Mouse (Mus musculus): ENCODE measurements around the gene Pgap1. TPM values are rescaled to one million over a fixed set of nuclear protein-coding genes. Genes with fewer than 3 reads are reported as not detected.
A peak's percentile ranks its signal among the peaks of the same experiment; 100 is the strongest.

Gene Pgap1
- polyA plus RNA-seq, 1 experiment from 2014 or later, result 4.6 TPM

DNA sequence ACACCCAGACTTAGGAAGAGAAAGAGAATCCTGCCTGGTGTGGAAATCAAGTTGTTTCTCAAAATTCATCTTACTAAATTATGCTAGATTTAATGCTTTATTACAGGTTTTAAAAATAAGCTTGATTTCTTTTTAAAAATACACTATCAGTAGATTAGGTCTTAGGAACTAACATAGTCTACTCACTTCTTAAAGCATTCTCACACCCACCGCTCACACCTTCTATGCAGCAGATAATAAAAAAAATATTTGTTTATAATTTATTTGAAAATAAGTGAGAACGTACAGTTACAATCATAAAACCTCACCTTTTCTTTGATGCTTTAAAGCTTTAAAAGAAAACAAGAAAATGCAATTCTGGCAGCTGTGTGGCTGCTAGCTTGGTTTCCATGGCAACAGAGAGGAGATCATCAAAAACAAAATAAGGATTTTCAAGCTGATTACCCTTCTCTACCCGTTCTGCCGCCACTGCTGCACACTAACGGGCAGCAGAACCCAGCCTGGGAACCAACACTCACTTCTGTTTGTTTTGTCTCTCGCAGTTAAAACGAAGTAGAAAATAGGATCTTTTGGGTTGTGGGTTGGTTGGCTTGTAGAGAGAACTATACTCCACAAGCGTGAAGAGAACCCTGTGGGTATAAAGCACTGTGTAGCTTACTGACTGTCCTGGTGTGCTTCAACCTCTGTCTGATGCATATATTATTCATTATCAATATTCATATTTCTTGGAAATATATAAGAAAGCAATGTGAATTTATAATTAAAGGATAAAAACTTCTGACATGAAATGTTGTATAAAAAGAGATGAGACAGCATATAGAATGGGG is 21.1 kb upstream of the Pgap1 start:
- ATAC-seq (ENCODE audit: insufficient number of reproducible peaks, low FRiP score, low TSS enrichment, low read depth), result no peak
- Histone ChIP-seq H3K4me1 (no peaks in the 10 kb centered on the region), H3K4me2 (replicated peaks) (no peak overlapping the region), H3K4me3 (replicated peaks) (no peak overlapping the region), H3K36me3 (no peaks in the 10 kb centered on the region), H3K27ac (replicated peaks) (no peak overlapping the region), H3K9ac (no peak overlapping the region), H3K27me3 (no peaks in the 10 kb centered on the region), H3K9me3 (replicated peaks) (no peaks in the 10 kb centered on the region)
- 48% methylated on average over 8 of the region's 8 CpGs for WGBS

DNA sequence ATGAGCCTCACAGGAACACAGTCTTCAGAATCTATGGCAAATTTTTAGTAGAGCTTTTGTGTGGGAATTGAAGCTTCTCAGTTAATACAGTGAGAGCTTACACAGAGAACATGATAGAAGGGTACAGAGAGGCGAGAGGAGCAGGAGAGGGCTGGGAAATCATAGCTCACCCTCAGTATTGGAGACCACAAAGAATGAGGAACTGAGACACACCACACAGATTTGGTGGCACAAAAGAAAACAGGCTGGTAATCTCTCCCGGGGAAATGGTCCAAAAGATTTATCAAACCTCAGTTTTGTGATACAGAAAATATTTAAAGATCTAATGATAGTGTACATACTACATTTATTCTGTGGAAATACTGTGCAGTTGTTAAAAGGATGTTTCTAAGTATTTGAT is 11.6 kb upstream of the Pgap1 start:
- Histone ChIP-seq H3K9ac (no peak overlapping the region), H3K36me3 (no peaks in the 10 kb centered on the region), H3K4me2 (replicated peaks) (no peak overlapping the region), H3K27ac (replicated peaks) (no peak overlapping the region), H3K4me3 (replicated peaks) (no peak overlapping the region), H3K4me1 (no peaks in the 10 kb centered on the region), H3K9me3 (replicated peaks) (no peaks in the 10 kb centered on the region), H3K27me3 (no peaks in the 10 kb centered on the region)
- no peak for ATAC-seq (ENCODE audit: insufficient number of reproducible peaks, low FRiP score, low TSS enrichment, low read depth)
- 64% methylated on average over 2 of the region's 2 CpGs for WGBS

DNA sequence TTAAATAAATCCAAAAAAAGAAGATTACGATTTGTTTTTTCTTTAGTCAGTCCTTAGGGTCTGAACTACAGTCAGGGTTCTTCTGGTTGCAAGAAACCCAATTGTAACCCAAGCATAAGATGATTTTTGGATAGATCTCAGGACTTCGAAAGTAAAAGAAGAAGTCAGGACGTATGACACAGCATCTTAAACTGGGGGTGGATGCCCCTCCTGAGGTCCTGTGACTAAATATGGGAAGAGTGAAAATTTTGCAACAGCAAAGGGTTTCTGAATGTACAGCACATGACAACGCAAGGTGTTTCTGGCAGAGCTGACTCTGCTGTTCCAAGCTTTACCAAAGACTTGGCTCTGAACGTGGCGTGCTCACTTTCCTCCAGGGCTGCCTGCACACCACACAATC is 6.4 kb upstream of the Pgap1 start:
- H3K9ac ChIP-seq, result no peak overlapping the region
- H3K27me3 ChIP-seq, result no peaks in the 10 kb centered on the region
- H3K4me1 ChIP-seq, result no peaks in the 10 kb centered on the region
- no peak for ATAC-seq (ENCODE audit: insufficient number of reproducible peaks, low FRiP score, low TSS enrichment, low read depth)
- H3K36me3 ChIP-seq, result no peaks in the 10 kb centered on the region
- H3K9me3 ChIP-seq (replicated peaks), result no peaks in the 10 kb centered on the region
- WGBS, result 75% methylated on average over 6 of the region's 6 CpGs
- no peak overlapping the region for H3K27ac ChIP-seq (replicated peaks)
- H3K4me3 ChIP-seq (replicated peaks), result no peak overlapping the region
- no peak overlapping the region for H3K4me2 ChIP-seq (replicated peaks)

GRCm38 (mm10) chr1:54556586-54557221 is 780 bp downstream of the Pgap1 start:
- Histone ChIP-seq H3K27me3 (no peaks in the 10 kb centered on the region), H3K27ac (replicated peaks) (0 out of 2 replicates have a peak overlapping the region, but pooled peaks have one; percentile 78), H3K4me1 (peaks cover 3% of the 10 kb centered on the region; the same call in 1 of the 2 replicates), H3K9ac (peak overlapping the region; percentile 66), H3K4me3 (replicated peaks) (peak overlapping the region; percentile 76), H3K4me2 (replicated peaks) (peak overlapping the region; percentile 95), H3K9me3 (replicated peaks) (no peaks in the 10 kb centered on the region), H3K36me3 (no peaks in the 10 kb centered on the region)
- 3% methylated on average over 18 of the region's 18 CpGs for WGBS
- ATAC-seq (ENCODE audit: insufficient number of reproducible peaks, low FRiP score, low TSS enrichment, low read depth), result no peak

DNA sequence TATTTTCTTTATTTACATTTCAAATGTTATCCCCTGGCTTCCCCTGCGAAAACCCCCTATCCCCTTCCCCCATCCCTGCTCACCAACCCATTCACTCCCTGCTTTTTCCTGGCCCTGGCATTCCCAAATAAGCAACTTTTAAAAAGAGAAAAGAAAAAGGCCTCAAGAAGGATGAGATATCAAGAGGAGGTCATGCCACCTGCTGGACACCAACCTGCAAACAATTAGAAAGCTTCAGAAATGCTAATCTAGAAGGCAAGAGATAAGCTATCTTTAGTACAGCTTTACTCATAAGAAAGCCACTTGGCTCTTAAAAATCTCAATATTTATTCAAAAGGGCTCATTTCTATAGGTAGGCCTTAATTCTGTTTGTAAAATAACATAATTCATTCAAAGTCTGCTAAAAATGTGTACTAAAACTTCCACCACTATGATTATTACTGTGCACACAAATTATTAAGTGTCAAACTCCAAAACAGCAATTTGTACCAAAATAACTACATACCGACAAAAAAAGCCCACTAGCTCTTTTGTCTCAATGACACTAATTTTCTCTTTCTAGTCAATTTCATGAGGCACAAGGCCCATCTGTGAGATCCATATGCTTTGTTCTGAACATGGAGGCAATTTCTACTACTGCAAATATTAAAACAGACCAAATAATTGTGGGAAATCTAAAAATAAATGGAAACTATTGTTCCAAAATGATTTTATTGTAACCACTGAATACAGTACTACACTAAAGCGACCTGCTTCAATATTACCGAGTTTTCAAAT is 1.9 kb downstream of the Pgap1 start:
- no peak overlapping the region for H3K27ac ChIP-seq (replicated peaks)
- no peak overlapping the region for H3K4me2 ChIP-seq (replicated peaks)
- H3K27me3 ChIP-seq, result no peaks in the 10 kb centered on the region
- H3K36me3 ChIP-seq, result no peaks in the 10 kb centered on the region
- ATAC-seq (ENCODE audit: insufficient number of reproducible peaks, low FRiP score, low TSS enrichment, low read depth), result no peak
- H3K9me3 ChIP-seq (replicated peaks), result no peaks in the 10 kb centered on the region
- H3K4me3 ChIP-seq (replicated peaks), result no peak overlapping the region
- no peak overlapping the region for H3K9ac ChIP-seq
- 56% methylated on average over 4 of the region's 4 CpGs for WGBS
- peaks cover 3% of the 10 kb centered on the region; the same call in 1 of the 2 replicates for H3K4me1 ChIP-seq

DNA sequence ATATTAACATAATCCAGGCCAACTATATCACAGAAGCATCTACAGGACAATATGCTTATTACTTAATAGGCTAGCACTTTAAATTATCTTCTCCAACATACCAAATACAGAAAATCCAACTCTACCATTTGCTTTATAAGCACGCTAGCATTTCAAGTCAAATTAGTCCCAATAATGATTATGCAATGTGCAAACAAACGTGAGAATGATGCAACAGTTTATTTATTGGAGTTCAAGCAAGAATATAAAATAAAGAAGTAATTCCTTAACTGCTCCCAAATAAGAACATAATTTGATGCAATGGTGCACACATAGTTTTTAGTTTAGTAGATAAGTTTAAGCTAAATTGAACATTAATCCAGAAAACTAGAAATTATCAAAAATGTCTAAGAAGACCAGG is 4.9 kb downstream of the Pgap1 start:
- Histone ChIP-seq H3K9ac (no peak overlapping the region), H3K36me3 (0 out of 2 replicates have a peak, but pooled peaks cover 4% of the 10 kb centered on the region), H3K27me3 (no peaks in the 10 kb centered on the region), H3K4me2 (replicated peaks) (no peak overlapping the region), H3K4me3 (replicated peaks) (no peak overlapping the region), H3K27ac (replicated peaks) (no peak overlapping the region), H3K4me1 (peaks cover 3% of the 10 kb centered on the region; the same call in 1 of the 2 replicates), H3K9me3 (replicated peaks) (no peaks in the 10 kb centered on the region)
- 92% methylated on average over 2 of the region's 2 CpGs for WGBS
- no peak for ATAC-seq (ENCODE audit: insufficient number of reproducible peaks, low FRiP score, low TSS enrichment, low read depth)

DNA sequence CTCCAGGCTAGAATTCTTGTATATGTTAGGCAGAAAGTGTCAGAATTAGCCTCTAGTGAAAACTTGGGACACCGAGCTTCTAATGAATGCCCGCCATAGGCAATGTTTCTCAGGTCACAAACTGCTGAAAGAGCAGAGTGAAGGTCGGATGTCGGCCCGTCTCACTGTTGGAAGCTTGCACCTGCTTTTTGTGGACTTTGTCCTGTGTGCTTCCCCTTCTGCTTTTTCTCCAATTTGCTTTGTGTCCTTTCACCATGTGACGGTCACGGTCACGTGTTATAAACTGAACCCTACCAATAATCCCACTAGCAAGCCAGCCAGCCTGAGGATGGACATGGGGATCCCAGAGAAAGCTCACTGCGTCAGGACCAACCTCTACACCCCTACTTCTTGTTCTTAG is 12.3 kb downstream of the Pgap1 start:
- ATAC-seq (ENCODE audit: insufficient number of reproducible peaks, low FRiP score, low TSS enrichment, low read depth), result no peak
- Histone ChIP-seq H3K4me2 (replicated peaks) (no peak overlapping the region), H3K4me3 (replicated peaks) (no peak overlapping the region), H3K4me1 (no peaks in the 10 kb centered on the region), H3K27ac (replicated peaks) (no peak overlapping the region), H3K9me3 (replicated peaks) (no peaks in the 10 kb centered on the region), H3K27me3 (no peaks in the 10 kb centered on the region), H3K36me3 (peaks cover 11% of the 10 kb centered on the region; the same call in 1 of the 2 replicates), H3K9ac (no peak overlapping the region)
- 93% methylated on average over 9 of the region's 9 CpGs for WGBS

GRCm38 (mm10) chr1:54542920-54543319 is 14.6 kb downstream of the Pgap1 start:
- Histone ChIP-seq H3K27ac (replicated peaks) (no peak overlapping the region), H3K9me3 (replicated peaks) (no peaks in the 10 kb centered on the region), H3K36me3 (peaks cover 12% of the 10 kb centered on the region; the same call in 1 of the 2 replicates), H3K4me3 (replicated peaks) (no peak overlapping the region), H3K4me1 (no peaks in the 10 kb centered on the region), H3K9ac (no peak overlapping the region), H3K27me3 (no peaks in the 10 kb centered on the region), H3K4me2 (replicated peaks) (no peak overlapping the region)
- 82% methylated on average over 2 of the region's 2 CpGs for WGBS
- ATAC-seq (ENCODE audit: insufficient number of reproducible peaks, low FRiP score, low TSS enrichment, low read depth), result no peak

- no peak overlapping the region for H3K27ac ChIP-seq (replicated peaks)
- 72% methylated on average over 6 of the region's 6 CpGs for WGBS
These were observed 26.3 kb downstream of the Pgap1 start for GRCm38 (mm10) chr1:54531170-54531569.

GRCm38 (mm10) chr1:54523717-54524116 is 33.8 kb downstream of the Pgap1 start:
- H3K9me3 ChIP-seq (replicated peaks), result no peaks in the 10 kb centered on the region
- H3K9ac ChIP-seq, result no peak overlapping the region
- H3K4me3 ChIP-seq (replicated peaks), result no peak overlapping the region
- no peak for ATAC-seq (ENCODE audit: insufficient number of reproducible peaks, low FRiP score, low TSS enrichment, low read depth)
- H3K4me2 ChIP-seq (replicated peaks), result no peak overlapping the region
- H3K27ac ChIP-seq (replicated peaks), result no peak overlapping the region
- H3K4me1 ChIP-seq, result no peaks in the 10 kb centered on the region
- WGBS, result 75% methylated on average over 2 of the region's 2 CpGs
- H3K27me3 ChIP-seq, result no peaks in the 10 kb centered on the region
- H3K36me3 ChIP-seq, result peaks cover 7% of the 10 kb centered on the region; the same call in 1 of the 2 replicates

More at GRCm38 (mm10) chr1:54531170-54531569, 26.3 kb downstream of the Pgap1 start:
- no peak for ATAC-seq (ENCODE audit: insufficient number of reproducible peaks, low FRiP score, low TSS enrichment, low read depth)
- H3K27me3 ChIP-seq, result no peaks in the 10 kb centered on the region
- H3K9me3 ChIP-seq (replicated peaks), result no peaks in the 10 kb centered on the region
- no peaks in the 10 kb centered on the region for H3K4me1 ChIP-seq
- no peak overlapping the region for H3K4me3 ChIP-seq (replicated peaks)
- H3K4me2 ChIP-seq (replicated peaks), result no peak overlapping the region
- no peak overlapping the region for H3K9ac ChIP-seq
- no peaks in the 10 kb centered on the region for H3K36me3 ChIP-seq

DNA sequence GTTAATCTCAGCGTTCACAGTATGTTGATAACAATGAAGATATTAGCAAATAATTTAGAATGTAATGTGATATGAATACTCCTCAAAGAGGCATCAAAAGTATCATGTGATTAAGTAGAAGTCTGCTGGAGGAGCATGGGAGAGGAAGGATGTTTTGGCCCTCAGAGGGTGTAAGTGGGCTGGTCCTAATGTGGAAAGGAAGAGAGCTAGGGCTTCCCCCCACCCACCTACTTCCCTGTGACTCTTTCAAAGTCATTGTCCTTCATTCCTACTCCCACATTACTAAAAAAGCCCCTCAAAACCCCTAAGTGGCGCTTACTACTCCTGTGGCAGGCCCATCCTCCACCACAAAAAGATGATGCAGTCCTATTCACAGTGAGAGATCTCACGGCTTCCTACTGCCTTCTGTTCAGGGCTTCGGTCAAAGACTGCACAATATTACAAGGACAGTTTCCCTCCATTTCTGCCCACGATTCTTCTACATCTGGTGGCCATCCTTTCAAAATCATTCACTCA is 37.4 kb downstream of the Pgap1 start:
- Histone ChIP-seq H3K36me3 (peaks cover 7% of the 10 kb centered on the region; the same call in 1 of the 2 replicates), H3K4me3 (replicated peaks) (no peak overlapping the region), H3K27ac (replicated peaks) (no peak overlapping the region), H3K4me2 (replicated peaks) (no peak overlapping the region), H3K4me1 (no peaks in the 10 kb centered on the region), H3K27me3 (no peaks in the 10 kb centered on the region), H3K9ac (no peak overlapping the region), H3K9me3 (replicated peaks) (no peaks in the 10 kb centered on the region)
- WGBS, result 77% methylated on average over 5 of the region's 5 CpGs
- ATAC-seq (ENCODE audit: insufficient number of reproducible peaks, low FRiP score, low TSS enrichment, low read depth), result no peak
